Mouse (Mus musculus) 416B (cell line): Measurements from ENCODE around the gene Glud1.
A peak's percentile ranks its signal among the peaks of the same experiment; 100 is the strongest.

Experiments used
- DNase-seq: peaks from one replicate; pipeline ENCODE4 v3.0.0; 2011; ENCODE audit warnings: low read depth

Gene Glud1

GRCm38 (mm10) chr14:34382921-34383704 is 72.6 kb downstream of the Glud1 start:
- peak; percentile 7 for DNase-seq

GRCm38 (mm10) chr14:34393295-34393694 is 82.8 kb downstream of the Glud1 start:
- no peak for DNase-seq
